Mouse (Mus musculus) forebrain, embryonic 13.5 days (tissue): ENCODE data around the gene Nrbp1. TPM values are rescaled to one million over a fixed set of nuclear protein-coding genes. Genes with fewer than 3 reads are reported as not detected.

Experiments
- ATAC-seq: fragments of 200-750 bp; cut with Nextera tagmentation; 2 replicates; pipeline ENCODE4 v1.8.0; 2017
- H3K27ac ChIP-seq: fragments of 300-500 bp; sonication (generic); 2 replicates; pipeline ENCODE4 v1.5.1; 2015; ENCODE audit warnings: inconsistent platforms, mild to moderate bottlenecking, moderate library complexity
- H3K27me3 ChIP-seq: fragments of 300-500 bp; sonication (generic); 2 replicates; pipeline ENCODE4 v1.6.1; 2015; ENCODE audit warnings: mild to moderate bottlenecking, inconsistent platforms
- H3K36me3 ChIP-seq: fragments of 300-500 bp; sonication (generic); 2 replicates; pipeline ENCODE4 v1.6.1; 2015; ENCODE audit warnings: mild to moderate bottlenecking, inconsistent platforms; ENCODE audit not compliant: poor library complexity, severe bottlenecking
- H3K4me1 ChIP-seq: fragments of 300-500 bp; sonication (generic); 2 replicates; pipeline ENCODE4 v1.6.1; 2015; ENCODE audit warnings: inconsistent platforms
- H3K4me2 ChIP-seq: fragments of 300-500 bp; sonication (generic); 2 replicates; pipeline ENCODE4 v1.6.1; 2015; ENCODE audit warnings: inconsistent platforms, mild to moderate bottlenecking, moderate library complexity
- H3K4me3 ChIP-seq: fragments of 300-500 bp; sonication (generic); 2 replicates; pipeline ENCODE4 v1.5.1; 2015; ENCODE audit warnings: mild to moderate bottlenecking, inconsistent platforms
- H3K9ac ChIP-seq: fragments of 300-500 bp; sonication (generic); 2 replicates; pipeline ENCODE4 v1.6.1; 2015; ENCODE audit warnings: mild to moderate bottlenecking, inconsistent platforms
- H3K9me3 ChIP-seq: fragments of 300-500 bp; sonication (generic); replicated peaks from 2 replicates; pipeline ENCODE4 v1.6.1; 2016; ENCODE audit warnings: inconsistent platforms
- WGBS: fragments of 180-500 bp; shearing (Covaris S2); methylation state at CpG from one replicate; pipeline ENCODE4 v1.1.7; 2015; 5-methylcytosine and 5-hydroxymethylcytosine counted together
- polyA plus RNA-seq: library from polyadenylated mRNA; unstranded; fragments of >200 nt; fragmentation: Nextera tagmentation; extraction: Ambion mirVana; gene quantifications from 2 replicates; pipeline ENCODE4 v1.2.1, GENCODE M21; 2015

Gene Nrbp1
- 137 and 145 TPM in 2 replicates for polyA plus RNA-seq

- H3K36me3 ChIP-seq = peaks cover 23% of the 10 kb centered on the region
- ATAC-seq = peak; percentile 99
- H3K27ac ChIP-seq = peak within 1 kb of the TSS; percentile 95
- H3K9ac ChIP-seq = peak within 1 kb of the TSS; percentile 94
- H3K4me1 ChIP-seq = peaks cover 16% of the 10 kb centered on the region
- H3K27me3 ChIP-seq = no peaks in the 10 kb centered on the region
- peak within 1 kb of the TSS; percentile 89 for H3K4me2 ChIP-seq
- under 1% methylated on average over 49 of the region's 103 CpGs for WGBS
- H3K4me3 ChIP-seq = peak within 1 kb of the TSS; percentile 92
- peaks cover 8% of the 10 kb centered on the region; the same call in 1 of the 2 replicates for H3K9me3 ChIP-seq
Measured at GRCm38 (mm10) chr5:31240637-31241521, at the start of gene Nrbp1, which contains the start of gene Gm9970. Nrbp1 (plus strand) TSS chr5:31240864. Gm9970 (minus strand) TSS chr5:31241232.

DNA sequence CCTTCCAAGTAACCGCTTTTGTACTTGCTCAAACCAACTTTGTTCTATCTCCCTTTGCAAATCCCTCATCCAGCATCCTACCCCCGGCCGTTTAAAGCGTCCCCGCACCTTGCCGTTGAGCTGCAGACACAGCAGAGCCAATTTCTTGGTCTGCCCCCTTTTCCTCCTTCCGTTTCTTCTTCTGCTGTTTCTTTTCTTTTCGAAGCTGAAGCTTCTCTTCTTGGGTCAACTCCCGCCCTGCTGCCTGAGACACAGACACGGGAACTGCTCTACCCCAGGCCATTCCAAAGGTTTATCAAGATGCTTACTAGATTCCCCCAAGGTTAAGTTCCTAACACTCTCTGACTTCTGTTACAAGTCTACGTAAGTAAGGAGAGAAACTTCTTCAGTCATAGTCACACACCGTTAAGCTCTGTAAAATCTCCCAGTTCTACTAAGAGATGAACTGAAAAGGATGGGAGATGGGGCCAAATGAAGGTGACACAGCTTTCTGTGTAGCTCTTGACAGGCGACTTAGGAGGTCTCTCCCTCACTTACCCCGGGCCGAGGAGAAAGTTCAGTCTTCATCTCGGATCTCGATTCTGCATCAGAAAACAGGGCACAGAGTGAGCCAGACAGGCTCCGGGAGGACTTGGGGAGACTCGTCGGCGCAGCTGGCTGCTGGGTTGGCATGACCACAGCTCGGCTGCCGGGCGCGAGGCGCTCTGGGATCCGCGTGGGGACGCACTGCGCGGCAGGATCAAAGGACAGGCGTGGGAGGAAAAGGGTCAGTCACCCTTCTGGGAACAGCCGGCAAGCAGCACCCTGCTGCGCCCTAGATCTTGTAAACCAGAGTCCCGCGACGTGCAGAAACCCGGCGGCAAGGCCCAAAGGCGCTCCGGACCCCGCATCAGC lies 48.4 kb upstream of the Nrbp1 start:
- ATAC-seq = no peak; the same call in 1 of the 2 replicates
- H3K9ac ChIP-seq = peak overlapping the region; percentile 90
- peaks cover 24% of the 10 kb centered on the region for H3K4me1 ChIP-seq
- H3K27me3 ChIP-seq = no peaks in the 10 kb centered on the region
- H3K4me3 ChIP-seq = peak overlapping the region; percentile 83
- WGBS = 18% methylated on average over 37 of the region's 42 CpGs
- H3K36me3 ChIP-seq = peaks cover 72% of the 10 kb centered on the region
- H3K27ac ChIP-seq = peak overlapping the region; percentile 73
- peak overlapping the region; percentile 95 for H3K4me2 ChIP-seq
- H3K9me3 ChIP-seq = no peaks in the 10 kb centered on the region

DNA sequence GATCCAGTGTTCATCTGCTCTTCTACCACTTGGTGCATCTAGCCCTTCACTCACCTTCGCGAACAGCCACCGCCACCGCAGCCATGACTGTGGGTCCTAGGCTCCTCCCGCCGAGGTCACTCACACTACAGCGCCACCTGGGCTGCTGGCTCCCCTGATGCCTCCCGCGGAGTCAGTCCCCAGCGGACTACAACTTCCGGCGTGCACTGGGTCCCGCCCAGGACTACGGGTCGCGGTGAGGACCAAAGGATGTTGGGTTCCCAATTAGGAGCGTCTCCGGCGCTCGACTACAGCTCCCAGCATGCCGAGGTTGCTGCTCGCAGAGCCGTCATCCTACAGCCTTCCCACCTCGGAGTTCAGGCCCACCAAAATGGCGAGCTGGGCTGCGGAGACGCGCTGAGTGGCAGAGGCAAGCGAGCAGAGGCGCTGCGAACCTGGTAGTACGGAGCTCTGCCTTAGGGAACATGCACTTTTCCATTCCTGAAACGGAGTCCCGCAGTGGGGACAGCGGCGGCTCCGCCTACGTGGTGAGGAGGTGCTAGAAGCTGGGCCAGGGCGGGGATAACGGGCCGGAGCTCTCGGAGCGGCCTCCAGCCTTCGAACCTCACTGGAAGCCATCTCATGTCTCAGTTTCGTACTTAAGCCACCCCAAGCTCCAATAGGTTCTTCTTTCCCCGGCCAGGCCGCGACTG lies 47.6 kb upstream of the Nrbp1 start, which contains the start of the genes Snx17 and Eif2b4:
Gene Snx17 (plus strand): TSS at position 289 of the 692 bp plus-strand sequence.
Gene Eif2b4 (minus strand): TSS at position 492 of the 692 bp plus-strand sequence.
- peak; percentile 97 for ATAC-seq
- Histone ChIP-seq H3K27ac (peak within 1 kb of the TSS; percentile 73), H3K9ac (peak within 1 kb of the TSS; percentile 90), H3K4me2 (peak within 1 kb of the TSS; percentile 95), H3K4me1 (peaks cover 24% of the 10 kb centered on the region), H3K36me3 (peaks cover 72% of the 10 kb centered on the region), H3K9me3 (no peaks in the 10 kb centered on the region), H3K27me3 (no peaks in the 10 kb centered on the region), H3K4me3 (peak within 1 kb of the TSS; percentile 83)
- WGBS = under 1% methylated on average over 48 of the region's 48 CpGs

DNA sequence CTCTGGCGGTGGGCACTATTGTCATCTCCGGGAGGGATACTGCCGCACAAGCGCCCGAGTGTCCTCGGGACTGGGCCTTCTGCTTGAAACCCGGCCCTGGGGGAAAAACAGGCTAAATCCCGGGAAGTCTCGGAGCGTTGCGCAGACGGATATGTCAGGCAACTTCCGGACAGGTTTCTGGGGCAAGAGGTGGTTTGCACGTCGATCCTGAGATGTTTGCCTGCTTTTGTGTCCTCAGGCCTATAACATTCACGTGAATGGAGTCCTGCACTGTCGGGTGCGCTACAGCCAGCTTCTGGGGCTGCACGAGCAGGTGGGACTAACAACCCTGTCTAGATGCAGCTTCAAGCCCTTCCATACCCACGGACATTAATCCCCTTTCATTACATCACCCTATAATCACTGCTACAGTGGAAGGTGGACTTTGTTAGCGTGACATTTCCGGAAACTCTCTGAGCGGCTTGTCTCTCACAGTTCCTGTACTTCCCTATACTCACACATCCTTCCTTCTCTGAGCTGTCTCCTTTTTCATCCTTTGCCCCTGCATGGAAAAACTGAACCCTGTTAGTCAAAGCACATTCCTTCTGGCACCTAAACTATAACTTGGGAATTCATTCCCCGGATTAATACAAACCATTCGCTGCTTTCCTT lies 46.9 kb upstream of the Nrbp1 start:
- no peaks in the 10 kb centered on the region for H3K9me3 ChIP-seq
- H3K27me3 ChIP-seq = no peaks in the 10 kb centered on the region
- peak overlapping the region; percentile 90 for H3K9ac ChIP-seq
- H3K27ac ChIP-seq = peak overlapping the region; percentile 63
- no peak for ATAC-seq
- H3K36me3 ChIP-seq = peaks cover 72% of the 10 kb centered on the region
- WGBS = 14% methylated on average over 25 of the region's 25 CpGs
- H3K4me2 ChIP-seq = peak overlapping the region; percentile 95
- H3K4me3 ChIP-seq = peak overlapping the region; percentile 83
- peaks cover 24% of the 10 kb centered on the region for H3K4me1 ChIP-seq

DNA sequence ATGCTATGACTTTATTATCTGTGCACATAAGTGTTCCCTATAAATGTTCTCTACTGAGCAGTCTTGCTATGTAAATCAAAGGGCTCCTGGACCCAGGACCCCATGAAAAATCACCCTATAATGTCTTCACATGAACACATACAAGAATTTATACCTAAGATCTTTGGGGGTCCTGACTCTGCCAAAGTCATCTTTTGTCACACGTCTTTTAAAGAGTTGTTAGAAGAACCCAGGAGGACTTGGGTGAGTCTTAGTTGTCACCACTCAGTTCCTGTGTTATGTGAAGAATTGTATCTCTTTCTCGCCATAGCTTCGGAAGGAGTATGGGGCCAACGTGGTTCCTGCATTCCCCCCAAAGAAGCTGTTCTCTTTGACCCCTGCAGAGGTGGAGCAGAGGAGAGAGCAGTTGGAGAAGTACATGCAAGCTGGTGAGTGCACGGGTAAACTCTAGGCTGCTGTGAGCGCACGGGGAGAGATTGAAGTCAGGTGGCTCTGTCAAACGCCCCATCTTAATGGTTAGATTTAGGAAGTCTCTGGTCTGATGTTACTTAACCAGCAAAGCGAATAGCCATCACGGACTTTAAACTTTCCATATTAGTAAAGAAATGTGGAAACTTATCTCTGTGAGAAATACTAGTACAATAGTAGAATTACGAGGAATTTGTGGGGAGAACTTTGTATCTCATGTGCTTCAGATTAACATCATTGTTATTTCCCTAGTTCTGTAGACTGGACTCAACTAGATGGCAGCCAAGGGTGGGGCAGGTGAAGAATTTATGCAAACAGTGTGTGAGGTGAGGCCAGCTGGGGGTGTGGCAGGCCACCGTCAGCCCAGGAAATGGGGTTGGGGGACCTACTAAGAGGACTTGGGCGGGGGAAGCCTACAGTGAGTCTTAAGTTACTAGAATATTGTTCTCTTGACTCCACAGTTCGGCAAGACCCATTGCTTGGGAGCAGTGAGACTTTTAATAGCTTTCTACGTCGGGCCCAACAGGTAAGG lies 45.9 kb upstream of the Nrbp1 start:
- no peak for ATAC-seq
- peak overlapping the region; percentile 83; the same call in 1 of the 2 replicates for H3K4me3 ChIP-seq
- peaks cover 24% of the 10 kb centered on the region for H3K4me1 ChIP-seq
- no peaks in the 10 kb centered on the region for H3K27me3 ChIP-seq
- H3K36me3 ChIP-seq = peaks cover 72% of the 10 kb centered on the region
- no peaks in the 10 kb centered on the region for H3K9me3 ChIP-seq
- 92% methylated on average over 16 of the region's 16 CpGs for WGBS
- H3K4me2 ChIP-seq = peak overlapping the region; percentile 95; the same call in 1 of the 2 replicates
- H3K9ac ChIP-seq = no peak overlapping the region
- no peak overlapping the region for H3K27ac ChIP-seq

DNA sequence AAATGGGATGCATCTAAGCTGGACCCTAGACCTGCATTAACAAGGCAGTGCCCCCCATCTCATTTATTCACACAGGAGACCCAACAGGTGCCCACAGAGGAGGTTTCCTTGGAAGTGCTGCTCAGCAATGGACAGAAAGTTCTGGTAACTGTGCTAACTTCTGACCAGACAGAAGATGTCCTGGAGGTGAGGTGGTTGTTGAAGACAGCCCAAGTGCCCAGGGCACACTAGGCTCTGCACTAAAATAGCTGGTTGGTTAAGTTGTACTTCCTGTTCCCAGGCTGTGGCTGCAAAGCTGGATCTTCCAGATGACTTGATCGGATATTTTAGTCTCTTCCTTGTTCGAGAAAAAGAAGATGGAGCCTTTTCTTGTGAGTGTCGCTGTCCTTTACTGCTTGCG lies 45.0 kb upstream of the Nrbp1 start:
- Histone ChIP-seq H3K9me3 (peaks cover 5% of the 10 kb centered on the region), H3K4me2 (no peak overlapping the region), H3K9ac (no peak overlapping the region), H3K27me3 (no peaks in the 10 kb centered on the region), H3K4me3 (no peak overlapping the region), H3K4me1 (peaks cover 32% of the 10 kb centered on the region), H3K36me3 (peaks cover 72% of the 10 kb centered on the region), H3K27ac (no peak overlapping the region)
- ATAC-seq = no peak
- WGBS = 92% methylated on average over 4 of the region's 4 CpGs

DNA sequence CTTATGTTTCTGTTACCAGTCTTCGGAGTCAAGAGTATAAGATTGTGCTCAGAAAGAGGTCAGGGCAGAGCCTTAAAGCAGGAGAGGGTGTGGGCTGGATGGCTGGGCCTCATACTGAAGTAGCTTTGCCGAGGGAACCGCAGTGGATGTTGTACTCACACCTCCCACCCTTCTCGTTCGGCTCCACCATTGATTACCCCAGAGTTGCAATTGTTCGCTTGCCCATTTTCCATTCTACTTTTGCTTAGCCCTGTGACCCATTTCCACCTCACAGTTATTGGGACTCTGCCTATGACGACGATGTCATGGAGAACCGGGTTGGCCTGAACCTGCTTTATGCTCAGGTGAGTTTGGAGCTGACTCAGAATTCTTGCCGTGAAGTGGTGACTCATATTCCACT lies 44.5 kb upstream of the Nrbp1 start:
- H3K4me2 ChIP-seq = no peak overlapping the region
- no peak overlapping the region for H3K9ac ChIP-seq
- H3K4me3 ChIP-seq = no peak overlapping the region
- H3K27ac ChIP-seq = no peak overlapping the region
- no peak for ATAC-seq
- WGBS = 94% methylated on average over 10 of the region's 10 CpGs
- peaks cover 37% of the 10 kb centered on the region for H3K4me1 ChIP-seq
- no peaks in the 10 kb centered on the region for H3K27me3 ChIP-seq
- peaks cover 5% of the 10 kb centered on the region for H3K9me3 ChIP-seq
- peaks cover 67% of the 10 kb centered on the region for H3K36me3 ChIP-seq

GRCm38 (mm10) chr5:31197072-31197471 lies 43.6 kb upstream of the Nrbp1 start:
- Histone ChIP-seq H3K4me1 (peaks cover 32% of the 10 kb centered on the region), H3K4me2 (no peak overlapping the region), H3K27me3 (no peaks in the 10 kb centered on the region), H3K27ac (no peak overlapping the region), H3K4me3 (no peak overlapping the region), H3K36me3 (peaks cover 63% of the 10 kb centered on the region), H3K9ac (no peak overlapping the region), H3K9me3 (peaks cover 5% of the 10 kb centered on the region)
- WGBS = 94% methylated on average over 12 of the region's 12 CpGs
- ATAC-seq = no peak

- ATAC-seq = no peak
- Histone ChIP-seq H3K27me3 (no peaks in the 10 kb centered on the region), H3K4me1 (peaks cover 35% of the 10 kb centered on the region), H3K4me2 (no peak overlapping the region), H3K36me3 (peaks cover 69% of the 10 kb centered on the region), H3K4me3 (no peak overlapping the region), H3K9ac (no peak overlapping the region), H3K9me3 (peaks cover 5% of the 10 kb centered on the region), H3K27ac (no peak overlapping the region)
- 90% methylated on average over 9 of the region's 9 CpGs for WGBS
Measured at GRCm38 (mm10) chr5:31198170-31198569, 42.5 kb upstream of the Nrbp1 start.

GRCm38 (mm10) chr5:31198616-31199320 lies 41.9 kb upstream of the Nrbp1 start:
- H3K27ac ChIP-seq = no peak overlapping the region
- H3K9me3 ChIP-seq = peaks cover 5% of the 10 kb centered on the region
- no peak for ATAC-seq
- 84% methylated on average over 5 of the region's 5 CpGs for WGBS
- no peaks in the 10 kb centered on the region for H3K27me3 ChIP-seq
- no peak overlapping the region for H3K4me3 ChIP-seq
- peaks cover 34% of the 10 kb centered on the region for H3K4me1 ChIP-seq
- H3K9ac ChIP-seq = no peak overlapping the region
- H3K36me3 ChIP-seq = peaks cover 75% of the 10 kb centered on the region
- no peak overlapping the region for H3K4me2 ChIP-seq
